Mouse (Mus musculus) layer of hippocampus, adult 2 months (tissue): Measurements from ENCODE around the gene Smc3. TPM values are rescaled to one million over a fixed set of nuclear protein-coding genes. Genes with fewer than 3 reads are reported as not detected.

Experiments used
- DNase-seq, 2 experiments: peaks; one replicate each; pipeline ENCODE4 v3.0.0; 2022; ENCODE audit warnings: low spot score in 2 of 2
- H3K27ac ChIP-seq: fragments of 200-600 bp; 2 replicates; pipeline ENCODE4 v1.8.1; 2022
- H3K4me3 ChIP-seq: fragments of 200-600 bp; 2 replicates; pipeline ENCODE4 v1.8.1; 2022; ENCODE audit warnings: mild to moderate bottlenecking
- CTCF ChIP-seq: fragments of 200-600 bp; conservative IDR thresholded peaks from 2 replicates; pipeline ENCODE4 v1.8.1; 2022; ENCODE audit warnings: antibody characterized with exemption, mild to moderate bottlenecking, moderate library complexity
- total RNA-seq, 2 experiments: library from RNA; stranded (reverse); gene quantifications; 2 replicates each; pipeline ENCODE4 v1.2.3; 2021

Gene Smc3
- total RNA-seq, 2 experiments from 2014 or later, result 44.7 to 49.4 TPM

DNA sequence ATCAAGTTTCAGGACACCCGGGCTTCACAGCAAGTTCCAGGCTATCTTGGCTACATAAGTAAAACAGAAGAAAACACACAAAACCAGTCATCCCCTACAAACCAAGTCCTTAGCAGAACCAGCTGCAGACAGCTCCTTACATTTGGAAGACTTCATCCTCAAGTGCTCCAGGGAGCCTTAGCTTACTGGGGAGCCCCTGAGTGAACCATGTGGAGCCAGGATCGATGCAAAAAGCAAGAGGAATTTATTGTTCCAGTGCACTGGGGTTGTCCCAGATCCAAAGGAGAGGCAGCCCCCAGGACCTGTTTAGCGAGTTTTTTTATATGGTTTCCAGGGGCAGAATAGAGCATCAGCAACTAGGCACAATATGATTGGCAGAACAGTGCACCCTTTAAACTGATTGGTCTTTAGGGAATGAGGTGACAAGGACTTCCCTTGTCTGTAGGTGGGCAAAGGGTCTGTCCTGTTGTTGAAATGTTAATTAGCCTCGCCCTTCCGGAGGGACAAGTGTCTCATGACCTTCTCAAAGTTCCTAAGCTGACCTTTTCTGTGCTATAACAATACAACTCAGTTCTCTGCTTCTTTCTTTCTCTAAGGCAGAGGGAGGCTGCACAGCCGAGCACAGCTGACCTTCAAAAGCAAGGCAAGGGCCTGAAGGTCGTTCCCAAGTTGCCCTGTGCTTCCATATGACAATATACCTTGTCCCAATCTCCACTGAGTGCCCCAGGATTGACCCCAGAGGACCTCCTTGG is 3.3 kb upstream of the Smc3 start:
- no peak for DNase-seq
- Histone ChIP-seq H3K27ac (no peak overlapping the region), H3K4me3 (no peak overlapping the region)
- no peak for TF ChIP-seq CTCF

DNA sequence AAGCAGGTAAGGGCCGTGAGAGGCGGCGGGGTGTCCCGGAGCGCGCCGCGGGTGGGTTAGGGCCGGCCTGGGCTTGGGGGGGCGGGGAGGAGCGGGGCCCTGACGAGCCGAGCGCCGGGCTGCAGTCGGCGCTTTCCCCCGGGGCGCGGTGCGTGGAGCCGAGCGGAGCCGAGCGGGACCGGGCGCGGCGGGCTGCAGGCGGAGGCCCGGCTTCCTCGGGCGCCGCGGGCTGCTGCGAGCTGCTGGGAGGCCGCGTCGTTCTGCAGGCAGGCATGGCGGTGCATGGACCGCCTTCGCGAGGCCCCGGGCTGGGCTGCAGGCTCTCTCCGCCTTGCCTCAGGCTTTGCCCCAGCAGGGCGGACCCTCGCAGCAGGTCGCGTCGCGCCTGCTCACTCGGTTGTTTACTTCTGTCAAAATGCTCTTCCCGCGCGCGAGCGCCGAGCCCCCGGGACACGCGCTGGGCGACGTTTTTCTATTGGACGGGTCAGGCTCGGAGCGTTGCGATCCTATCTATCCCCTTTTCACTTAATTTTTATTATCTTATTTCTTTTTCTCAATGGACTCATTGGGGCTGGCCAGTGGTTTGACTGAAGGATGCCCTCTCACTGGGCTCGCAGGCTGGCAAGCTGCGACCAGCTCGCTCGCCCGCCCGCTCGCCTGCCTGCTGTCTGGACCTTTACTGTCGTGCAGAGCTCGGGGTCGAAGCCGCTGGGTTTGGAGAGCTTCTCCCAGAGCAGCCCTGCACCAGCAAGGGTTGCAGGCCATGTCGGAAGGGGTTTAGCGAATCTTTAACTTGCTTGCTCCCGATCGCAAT is 558 bp downstream of the Smc3 start:
- Histone ChIP-seq H3K4me3 (peak overlapping the region; percentile 88), H3K27ac (peak overlapping the region; percentile 100)
- TF ChIP-seq CTCF, result no peak
- DNase-seq, result peak; percentile 44 to 54

DNA sequence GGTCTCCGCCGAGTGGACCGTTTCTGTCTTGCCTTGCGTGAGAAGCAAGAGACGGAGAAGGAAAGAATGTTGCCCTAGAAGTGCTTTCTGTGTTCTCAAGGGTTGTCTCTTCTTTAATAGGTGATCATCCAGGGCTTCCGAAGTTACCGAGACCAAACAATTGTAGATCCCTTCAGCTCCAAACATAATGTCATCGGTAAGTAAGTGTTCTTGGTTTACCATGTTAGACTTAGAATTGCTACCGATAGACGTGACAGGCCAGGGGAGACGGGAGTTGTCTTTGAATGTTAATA is 1.1 kb downstream of the Smc3 start:
- no peak for TF ChIP-seq CTCF
- Histone ChIP-seq H3K27ac (peak overlapping the region; percentile 100), H3K4me3 (peak overlapping the region; percentile 88)
- DNase-seq, result no peak

DNA sequence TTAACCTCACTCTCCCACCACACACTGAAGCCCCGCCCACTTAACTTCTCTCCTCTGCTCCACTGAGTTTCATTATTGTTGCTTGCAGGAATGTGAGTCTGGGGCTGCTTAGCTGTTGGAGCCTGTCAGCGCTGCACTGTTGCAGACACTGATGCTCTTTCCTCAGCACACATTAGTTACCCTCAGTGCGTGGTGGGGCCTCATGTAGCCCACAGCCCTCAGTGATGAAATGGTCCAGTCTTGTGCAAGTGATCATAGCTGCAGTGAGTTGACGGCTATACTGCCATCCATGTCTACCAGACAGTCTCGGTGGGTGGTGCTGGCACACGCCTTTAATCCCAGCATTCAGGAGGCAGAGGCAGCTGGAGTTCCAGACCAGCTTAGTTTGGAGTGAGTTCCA is 8.7 kb downstream of the Smc3 start:
- DNase-seq, result peak; percentile 32 to 42
- Histone ChIP-seq H3K27ac (peak overlapping the region; percentile 24; the same call in 1 of the 2 replicates), H3K4me3 (no peak overlapping the region)
- no peak for TF ChIP-seq CTCF

DNA sequence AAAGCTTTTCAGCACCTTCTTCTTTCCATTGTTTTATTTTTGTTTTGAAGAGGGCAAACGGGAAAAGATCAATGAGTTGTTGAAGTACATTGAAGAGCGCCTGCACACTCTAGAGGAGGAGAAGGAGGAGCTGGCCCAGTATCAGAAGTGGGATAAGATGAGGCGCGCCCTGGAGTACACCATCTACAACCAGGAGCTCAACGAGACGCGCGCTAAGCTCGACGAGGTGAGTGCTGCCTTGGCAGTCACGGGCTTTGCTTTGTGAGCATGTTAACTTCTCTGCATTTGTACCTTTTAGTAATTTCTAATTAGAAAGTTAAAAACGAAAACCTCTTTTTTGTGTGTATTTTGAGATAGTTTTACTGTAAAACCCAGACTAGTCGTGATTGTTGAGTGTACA is 21.5 kb downstream of the Smc3 start:
- TF ChIP-seq CTCF, result no peak
- Histone ChIP-seq H3K4me3 (no peak overlapping the region), H3K27ac (no peak overlapping the region)
- DNase-seq, result no peak

DNA sequence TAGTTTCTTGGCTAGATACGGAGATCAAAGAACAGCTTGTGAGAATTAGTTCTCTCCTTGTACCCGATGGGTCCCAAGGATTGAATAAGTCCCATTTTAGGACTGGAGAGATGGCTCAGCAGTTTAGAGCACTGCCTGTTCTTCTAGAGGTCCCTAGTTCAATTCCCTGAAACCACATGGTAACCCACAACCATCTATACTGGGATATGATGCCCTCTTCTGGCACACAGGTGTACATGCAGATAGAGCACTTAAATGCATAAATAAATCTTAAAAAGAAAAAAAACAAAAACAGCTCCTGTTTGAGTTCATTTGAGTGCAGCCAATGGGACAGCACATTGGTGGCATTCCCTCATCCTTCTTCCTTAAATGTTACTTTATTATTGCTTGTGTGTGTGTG is 37.8 kb downstream of the Smc3 start:
- Histone ChIP-seq H3K27ac (no peak overlapping the region), H3K4me3 (no peak overlapping the region)
- peak; percentile 72 for TF ChIP-seq CTCF
- DNase-seq, result no peak

DNA sequence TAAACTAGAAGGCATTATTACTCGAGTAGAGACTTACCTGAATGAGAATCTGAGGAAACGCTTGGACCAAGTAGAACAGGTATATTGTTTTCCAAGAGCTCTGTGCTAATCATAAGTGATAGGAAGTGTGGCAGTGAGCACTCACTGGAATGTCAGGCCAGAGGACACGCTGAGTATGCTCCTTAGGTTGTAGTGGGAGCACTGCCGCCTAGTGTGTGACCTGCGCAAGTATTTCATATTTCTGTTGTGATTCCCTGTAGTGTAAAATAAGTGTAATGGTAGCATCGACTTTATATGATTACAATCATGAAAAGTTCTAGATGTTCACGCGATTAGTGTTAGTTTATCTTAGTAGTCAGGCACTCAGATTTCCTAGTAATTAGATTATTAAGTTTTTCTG is 38.5 kb downstream of the Smc3 start:
- no peak overlapping the region for H3K27ac ChIP-seq
- TF ChIP-seq CTCF, result peak; percentile 37
- DNase-seq, result no peak
- H3K4me3 ChIP-seq, result no peak overlapping the region

DNA sequence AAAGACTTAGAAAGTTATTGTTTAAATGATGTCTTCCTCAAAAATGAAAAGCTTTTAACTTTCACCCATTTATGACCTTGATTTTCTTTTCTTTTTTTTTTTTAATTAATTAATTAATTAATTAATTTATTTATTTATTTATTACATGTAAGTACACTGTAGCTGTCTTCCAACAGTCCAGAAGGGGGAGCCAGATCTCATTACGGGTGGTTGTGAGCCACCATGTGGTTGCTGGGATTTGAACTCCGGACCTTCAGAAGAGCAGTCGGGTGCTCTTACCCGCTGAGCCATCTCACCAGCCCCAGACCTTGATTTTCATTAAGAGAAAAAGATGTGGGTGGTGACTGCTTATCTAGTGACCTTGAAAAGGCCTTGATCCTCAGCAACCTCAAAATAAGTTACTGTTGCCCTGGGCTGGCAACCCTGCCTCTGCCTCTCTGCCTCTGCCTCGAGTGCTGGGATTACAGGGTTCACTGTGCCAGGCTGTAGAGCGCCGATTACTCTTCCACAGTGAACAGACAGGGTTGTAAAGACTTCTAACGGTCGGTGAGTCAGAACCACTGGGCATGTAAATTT is 43.9 kb downstream of the Smc3 start:
- DNase-seq, result no peak
- Histone ChIP-seq H3K4me3 (no peak overlapping the region), H3K27ac (no peak overlapping the region)
- TF ChIP-seq CTCF, result peak; percentile 60

DNA sequence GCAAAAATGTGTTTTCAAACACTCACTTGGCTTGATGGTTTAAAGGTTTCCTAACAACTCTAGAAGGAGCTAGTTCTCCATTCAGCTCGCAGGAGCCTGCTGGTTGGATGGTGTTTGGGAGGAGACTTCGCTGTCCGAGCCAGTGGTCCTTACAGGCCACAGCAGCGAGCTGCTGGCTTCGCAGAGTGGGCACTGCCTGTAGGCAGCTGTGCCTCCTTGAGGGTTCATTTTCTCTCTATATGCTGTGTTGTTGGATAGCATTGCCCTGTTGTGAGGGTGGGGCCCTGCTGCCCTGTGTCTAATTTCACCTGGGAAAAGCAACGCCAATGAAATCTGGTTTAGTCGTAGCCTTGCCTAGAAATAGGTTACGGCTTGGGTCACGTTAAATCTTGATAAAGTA is 47.1 kb downstream of the Smc3 start:
- DNase-seq, result no peak
- H3K27ac ChIP-seq, result no peak overlapping the region
- TF ChIP-seq CTCF, result no peak
- no peak overlapping the region for H3K4me3 ChIP-seq

DNA sequence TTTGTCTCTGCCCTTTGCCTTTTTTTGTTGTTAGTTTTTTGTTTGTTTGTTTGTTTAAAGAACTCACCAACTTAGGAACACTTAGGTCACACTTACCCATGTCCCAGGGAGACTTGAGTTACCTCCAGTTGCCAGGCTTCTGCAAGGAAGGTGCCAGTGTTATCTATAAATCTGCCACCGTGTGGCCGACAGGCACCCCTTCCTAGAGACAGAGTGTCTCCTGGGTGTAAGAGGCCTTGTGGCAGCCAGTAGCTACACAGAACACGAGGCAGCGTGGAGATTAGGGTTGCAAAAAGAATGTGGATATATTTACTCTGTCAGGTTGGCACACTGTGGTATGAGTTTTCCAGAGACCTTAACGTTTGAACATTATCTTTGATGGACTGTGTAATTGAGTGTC is 47.9 kb downstream of the Smc3 start:
- no peak overlapping the region for H3K27ac ChIP-seq
- TF ChIP-seq CTCF, result peak; percentile 42
- no peak overlapping the region for H3K4me3 ChIP-seq
- no peak for DNase-seq

DNA sequence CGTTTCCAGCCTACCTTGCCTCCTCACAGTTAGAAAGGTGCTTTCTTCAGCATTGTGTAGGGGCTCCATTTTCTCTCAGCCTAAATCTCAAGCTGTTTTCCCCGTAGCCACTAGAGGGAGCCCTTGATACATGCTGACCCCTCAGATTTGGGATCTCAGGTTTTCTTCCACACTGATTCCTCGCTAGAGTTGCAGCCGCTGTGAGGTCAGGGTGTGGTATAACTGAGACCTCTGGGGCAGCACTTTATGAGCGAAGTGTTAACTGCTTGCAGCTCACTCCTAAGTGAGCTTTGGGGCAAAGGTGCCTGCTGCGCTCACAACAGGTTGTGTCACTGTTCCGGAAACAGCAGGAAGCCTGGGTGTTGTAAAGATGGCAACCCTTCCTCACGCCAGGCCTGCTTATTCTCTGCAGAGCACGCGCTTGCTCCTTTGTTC is 48.6 kb downstream of the Smc3 start:
- 0 out of 2 replicates have a peak overlapping the region, but pooled peaks have one; percentile 28 for H3K27ac ChIP-seq
- peak; percentile 71 to 83 for DNase-seq
- H3K4me3 ChIP-seq, result peak overlapping the region; percentile 19
- peak; percentile 92 for TF ChIP-seq CTCF

DNA sequence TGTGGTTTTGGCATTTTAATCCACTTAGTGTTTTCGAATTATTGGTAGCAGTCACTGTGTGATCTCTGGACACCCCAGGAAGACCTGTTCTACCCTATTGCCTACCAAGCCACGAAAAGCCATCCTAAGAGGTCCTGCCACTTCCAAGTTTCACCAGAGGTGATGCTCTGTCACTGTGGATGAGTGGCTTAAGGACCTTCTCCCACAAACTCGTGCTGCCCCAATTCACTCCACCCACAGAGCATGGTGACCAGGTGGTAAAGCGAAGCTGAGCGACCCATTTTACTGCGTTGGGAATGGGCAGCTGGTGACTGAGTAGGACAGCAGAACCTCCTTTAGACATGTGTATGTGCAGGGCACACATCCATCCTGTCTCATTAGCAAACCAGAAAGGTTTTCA is 49.2 kb downstream of the Smc3 start:
- Histone ChIP-seq H3K27ac (0 out of 2 replicates have a peak overlapping the region, but pooled peaks have one; percentile 28), H3K4me3 (no peak overlapping the region)
- TF ChIP-seq CTCF, result peak; percentile 46
- no peak for DNase-seq

DNA sequence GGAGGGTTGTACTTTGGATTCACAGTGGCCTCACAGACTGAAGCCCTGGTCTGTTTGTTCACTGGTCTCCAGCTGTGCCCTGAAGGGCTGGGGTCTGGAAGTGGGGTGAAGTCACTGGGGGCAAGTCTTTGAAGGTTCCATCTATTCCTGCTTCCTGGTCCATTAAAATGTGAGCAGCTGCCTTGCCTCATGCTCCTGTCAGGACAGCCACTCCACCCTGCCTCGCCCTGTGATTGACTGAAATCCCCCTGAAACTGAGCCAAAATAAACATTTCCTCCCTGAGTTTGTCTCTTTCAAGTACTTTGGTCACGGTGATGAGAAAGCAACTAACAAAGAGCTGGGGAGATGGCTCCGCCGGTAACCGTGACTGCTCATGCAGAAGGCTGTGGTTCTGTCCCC is 49.6 kb downstream of the Smc3 start:
- DNase-seq, result peak in 1 of 2 experiments; percentile 14
- H3K27ac ChIP-seq, result 0 out of 2 replicates have a peak overlapping the region, but pooled peaks have one; percentile 28
- no peak for TF ChIP-seq CTCF
- H3K4me3 ChIP-seq, result no peak overlapping the region
